Mouse (Mus musculus): ENCODE data around the gene Tenm2. TPM values are rescaled to one million over a fixed set of nuclear protein-coding genes. Genes with fewer than 3 reads are reported as not detected.

Tenm2 gene
- polyA plus RNA-seq, 1 experiment from 2014 or later: not detected

- Histone ChIP-seq H3K27ac (ENCODE audit: low read depth) (no peak overlapping the region), H3K4me3 (ENCODE audit: low read depth, low read length) (no peak overlapping the region), H3K4me1 (ENCODE audit: insufficient read depth) (no peaks in the 10 kb centered on the region), H3K27me3 (ENCODE audit: insufficient read depth, low read length) (no peaks in the 10 kb centered on the region), H3K9ac (replicated peaks) (no peak overlapping the region), H3K9me3 (ENCODE audit: low read length) (no peaks in the 10 kb centered on the region), H3K36me3 (replicated peaks; ENCODE audit: insufficient read depth, low read length) (no peaks in the 10 kb centered on the region), H3K4me2 (ENCODE audit: low read depth, low read length) (no peak overlapping the region)
- DNase-seq (no peak), ATAC-seq (no peak)
- no peak for TF ChIP-seq CTCF (IDR thresholded peaks at IDR 0.05; ENCODE audit: low read depth)
- no peak for TF ChIP-seq EP300 (IDR thresholded peaks at IDR 0.05; ENCODE audit: low read depth)
Measured at GRCm38 (mm10) chr11:37118058-37118457, 117.7 kb downstream of the Tenm2 start.

DNA sequence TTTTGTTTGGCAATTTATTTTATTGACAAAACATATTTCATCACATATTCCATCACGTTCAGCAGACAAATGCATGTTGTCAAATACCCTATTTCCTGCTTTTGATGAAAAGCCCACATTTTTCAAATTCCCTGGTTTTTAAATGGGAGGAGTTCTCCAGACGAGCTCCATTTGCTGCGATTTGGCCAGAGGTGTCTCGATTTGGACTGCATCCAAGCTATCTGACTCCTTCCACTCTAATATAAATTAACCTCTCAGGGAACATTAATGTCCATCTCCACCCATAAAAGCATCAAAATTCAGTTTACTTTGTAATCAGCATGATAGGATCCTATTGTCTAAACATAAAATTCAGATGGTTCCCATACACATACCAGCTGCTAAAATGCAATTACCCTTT lies 120.6 kb downstream of the Tenm2 start:
- WGBS (ENCODE audit: insufficient replicate concordance): 71% methylated on average over 4 of the region's 4 CpGs
- DNase-seq: no peak

DNA sequence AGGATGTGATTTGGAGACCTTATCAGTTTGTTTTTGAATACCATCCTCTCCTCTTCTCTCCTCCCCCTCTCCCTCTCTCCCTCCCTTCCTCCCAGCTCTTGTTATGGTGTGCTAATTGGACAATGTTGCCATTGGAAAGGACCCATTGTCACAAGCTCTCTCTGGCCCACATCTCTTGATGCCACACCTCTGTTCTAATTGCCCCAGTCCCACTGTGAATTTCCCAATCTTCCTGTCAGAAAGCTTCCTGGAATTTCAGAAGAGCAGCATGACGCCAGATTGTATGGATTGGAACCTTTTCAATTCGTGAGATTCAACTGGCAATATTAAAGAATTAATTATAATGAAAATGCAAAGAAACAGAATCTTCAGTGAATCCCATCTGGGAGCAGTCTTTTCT lies 128.7 kb downstream of the Tenm2 start:
- Histone ChIP-seq H3K4me2 (ENCODE audit: low read depth, low read length) (no peak overlapping the region), H3K36me3 (replicated peaks; ENCODE audit: insufficient read depth, low read length) (no peaks in the 10 kb centered on the region), H3K9me3 (ENCODE audit: low read length) (no peaks in the 10 kb centered on the region), H3K27ac (ENCODE audit: low read depth) (no peak overlapping the region), H3K4me1 (ENCODE audit: insufficient read depth) (no peaks in the 10 kb centered on the region), H3K4me3 (ENCODE audit: low read depth, low read length) (no peak overlapping the region), H3K9ac (replicated peaks) (no peak overlapping the region), H3K27me3 (ENCODE audit: insufficient read depth, low read length) (no peaks in the 10 kb centered on the region)
- TF ChIP-seq EP300 (IDR thresholded peaks at IDR 0.05; ENCODE audit: low read depth) (no peak), CTCF (IDR thresholded peaks at IDR 0.05; ENCODE audit: low read depth) (no peak)
- ATAC-seq: no peak
- WGBS (ENCODE audit: insufficient replicate concordance): 56% methylated on average over 2 of the region's 2 CpGs
- no peak for DNase-seq

More for the DNA sequence above, 120.6 kb downstream of the Tenm2 start:
- Histone ChIP-seq H3K4me2 (ENCODE audit: low read depth, low read length) (no peak overlapping the region), H3K9me3 (ENCODE audit: low read length) (no peaks in the 10 kb centered on the region), H3K9ac (replicated peaks) (no peak overlapping the region), H3K36me3 (replicated peaks; ENCODE audit: insufficient read depth, low read length) (no peaks in the 10 kb centered on the region), H3K4me3 (ENCODE audit: low read depth, low read length) (no peak overlapping the region), H3K27me3 (ENCODE audit: insufficient read depth, low read length) (no peaks in the 10 kb centered on the region), H3K4me1 (ENCODE audit: insufficient read depth) (no peaks in the 10 kb centered on the region), H3K27ac (ENCODE audit: low read depth) (no peak overlapping the region)
- no peak for ATAC-seq
- TF ChIP-seq EP300 (IDR thresholded peaks at IDR 0.05; ENCODE audit: low read depth) (no peak), CTCF (IDR thresholded peaks at IDR 0.05; ENCODE audit: low read depth) (no peak)

GRCm38 (mm10) chr11:37079403-37079802 lies 156.4 kb downstream of the Tenm2 start:
- Histone ChIP-seq H3K4me2 (ENCODE audit: low read depth, low read length) (no peak overlapping the region), H3K4me1 (ENCODE audit: insufficient read depth) (no peaks in the 10 kb centered on the region), H3K4me3 (ENCODE audit: low read depth, low read length) (no peak overlapping the region), H3K9me3 (ENCODE audit: low read length) (no peaks in the 10 kb centered on the region), H3K9ac (replicated peaks) (no peak overlapping the region), H3K36me3 (replicated peaks; ENCODE audit: insufficient read depth, low read length) (no peaks in the 10 kb centered on the region), H3K27ac (ENCODE audit: low read depth) (no peak overlapping the region), H3K27me3 (ENCODE audit: insufficient read depth, low read length) (no peaks in the 10 kb centered on the region)
- DNase-seq (no peak), ATAC-seq (no peak)
- WGBS (ENCODE audit: insufficient replicate concordance): 77% methylated on average over 5 of the region's 5 CpGs
- TF ChIP-seq CTCF (IDR thresholded peaks at IDR 0.05; ENCODE audit: low read depth): no peak
- TF ChIP-seq EP300 (IDR thresholded peaks at IDR 0.05; ENCODE audit: low read depth): no peak

- no peaks in the 10 kb centered on the region for H3K4me1 ChIP-seq (ENCODE audit: insufficient read depth)
- no peak overlapping the region for H3K4me2 ChIP-seq (ENCODE audit: low read depth, low read length)
- H3K27ac ChIP-seq (ENCODE audit: low read depth): no peak overlapping the region
- H3K36me3 ChIP-seq (replicated peaks; ENCODE audit: insufficient read depth, low read length): no peaks in the 10 kb centered on the region
- WGBS (ENCODE audit: insufficient replicate concordance): 69% methylated on average over 5 of the region's 5 CpGs
- TF ChIP-seq CTCF (IDR thresholded peaks at IDR 0.05; ENCODE audit: low read depth) (no peak), EP300 (IDR thresholded peaks at IDR 0.05; ENCODE audit: low read depth) (no peak)
- no peak overlapping the region for H3K4me3 ChIP-seq (ENCODE audit: low read depth, low read length)
- no peaks in the 10 kb centered on the region for H3K27me3 ChIP-seq (ENCODE audit: insufficient read depth, low read length)
- no peak for ATAC-seq
- no peak overlapping the region for H3K9ac ChIP-seq (replicated peaks)
- H3K9me3 ChIP-seq (ENCODE audit: low read length): no peaks in the 10 kb centered on the region
- DNase-seq: no peak
Measured at GRCm38 (mm10) chr11:37076989-37077598, 158.7 kb downstream of the Tenm2 start.

- ATAC-seq: no peak
- H3K27me3 ChIP-seq (ENCODE audit: insufficient read depth, low read length): no peaks in the 10 kb centered on the region
Measured at GRCm38 (mm10) chr11:37075349-37075748, 160.4 kb downstream of the Tenm2 start.

More at GRCm38 (mm10) chr11:37075349-37075748, 160.4 kb downstream of the Tenm2 start:
- Histone ChIP-seq H3K9me3 (ENCODE audit: low read length) (no peaks in the 10 kb centered on the region), H3K4me3 (ENCODE audit: low read depth, low read length) (no peak overlapping the region), H3K27ac (ENCODE audit: low read depth) (no peak overlapping the region), H3K4me2 (ENCODE audit: low read depth, low read length) (no peak overlapping the region), H3K4me1 (ENCODE audit: insufficient read depth) (no peaks in the 10 kb centered on the region), H3K36me3 (replicated peaks; ENCODE audit: insufficient read depth, low read length) (no peaks in the 10 kb centered on the region), H3K9ac (replicated peaks) (no peak overlapping the region)
- WGBS (ENCODE audit: insufficient replicate concordance): 82% methylated on average over 10 of the region's 10 CpGs
- no peak for DNase-seq
- TF ChIP-seq EP300 (IDR thresholded peaks at IDR 0.05; ENCODE audit: low read depth): no peak
- TF ChIP-seq CTCF (IDR thresholded peaks at IDR 0.05; ENCODE audit: low read depth): no peak
